Mouse (Mus musculus): Measurements from ENCODE around the gene Agbl1. TPM values are rescaled to one million over a fixed set of nuclear protein-coding genes. Genes with fewer than 3 reads are reported as not detected.

The Agbl1 gene
- polyA plus RNA-seq, 1 experiment from 2014 or later = not detected

- Histone ChIP-seq H3K36me3 (ENCODE audit: control insufficient read depth, insufficient read depth, low read length) (no peaks in the 10 kb centered on the region), H3K9ac (ENCODE audit: low read length) (no peak overlapping the region), H3K4me2 (replicated peaks; ENCODE audit: low read depth) (no peak overlapping the region), H3K4me1 (replicated peaks; ENCODE audit: control insufficient read depth, insufficient read depth) (no peaks in the 10 kb centered on the region), H3K4me3 (ENCODE audit: low read depth, low read length) (no peak overlapping the region), H3K27me3 (ENCODE audit: control insufficient read depth, insufficient read depth, low read length) (no peaks in the 10 kb centered on the region), H3K27ac (replicated peaks) (no peak overlapping the region), H3K9me3 (ENCODE audit: control insufficient read depth, low read length) (no peaks in the 10 kb centered on the region)
- DNase-seq (ENCODE audit: low spot score) (no peak), ATAC-seq (ENCODE audit: low FRiP score, low TSS enrichment) (no peak)
- TF ChIP-seq EP300 (optimal IDR thresholded peaks at IDR 0.05) (no peak), CTCF (IDR thresholded peaks at IDR 0.05; ENCODE audit: low read depth) (no peak)
- 56% methylated on average over 6 of the region's 6 CpGs for WGBS
Observed at GRCm38 (mm10) chr7:76474233-76474632, 244.5 kb downstream of the Agbl1 start.

- H3K4me3 ChIP-seq (ENCODE audit: low read depth, low read length) = no peak overlapping the region
- no peak for ATAC-seq (ENCODE audit: low FRiP score, low TSS enrichment)
- H3K36me3 ChIP-seq (ENCODE audit: control insufficient read depth, insufficient read depth, low read length) = no peaks in the 10 kb centered on the region
- TF ChIP-seq EP300 (optimal IDR thresholded peaks at IDR 0.05) = no peak
- TF ChIP-seq CTCF (IDR thresholded peaks at IDR 0.05; ENCODE audit: low read depth) = no peak
- H3K9me3 ChIP-seq (ENCODE audit: control insufficient read depth, low read length) = no peaks in the 10 kb centered on the region
- no peak overlapping the region for H3K9ac ChIP-seq (ENCODE audit: low read length)
- no peaks in the 10 kb centered on the region for H3K27me3 ChIP-seq (ENCODE audit: control insufficient read depth, insufficient read depth, low read length)
- WGBS = 72% methylated on average over 2 of the region's 2 CpGs
- DNase-seq (ENCODE audit: low spot score) = no peak
- H3K4me2 ChIP-seq (replicated peaks; ENCODE audit: low read depth) = no peak overlapping the region
- H3K4me1 ChIP-seq (replicated peaks; ENCODE audit: control insufficient read depth, insufficient read depth) = no peaks in the 10 kb centered on the region
- H3K27ac ChIP-seq (replicated peaks) = no peak overlapping the region
Observed at GRCm38 (mm10) chr7:76485546-76485945, 255.9 kb downstream of the Agbl1 start.

- DNase-seq (ENCODE audit: low spot score) (no peak), ATAC-seq (ENCODE audit: low FRiP score, low TSS enrichment) (no peak)
- Histone ChIP-seq H3K27ac (replicated peaks) (no peak overlapping the region), H3K4me1 (replicated peaks; ENCODE audit: control insufficient read depth, insufficient read depth) (no peaks in the 10 kb centered on the region), H3K4me3 (ENCODE audit: low read depth, low read length) (no peak overlapping the region), H3K4me2 (replicated peaks; ENCODE audit: low read depth) (no peak overlapping the region), H3K36me3 (ENCODE audit: control insufficient read depth, insufficient read depth, low read length) (no peaks in the 10 kb centered on the region), H3K9ac (ENCODE audit: low read length) (no peak overlapping the region), H3K27me3 (ENCODE audit: control insufficient read depth, insufficient read depth, low read length) (no peaks in the 10 kb centered on the region), H3K9me3 (ENCODE audit: control insufficient read depth, low read length) (no peaks in the 10 kb centered on the region)
- no peak for TF ChIP-seq CTCF (IDR thresholded peaks at IDR 0.05; ENCODE audit: low read depth)
- no peak for TF ChIP-seq EP300 (optimal IDR thresholded peaks at IDR 0.05)
- 60% methylated on average over 5 of the region's 5 CpGs for WGBS
Observed at GRCm38 (mm10) chr7:76487519-76487918, 257.8 kb downstream of the Agbl1 start.

DNA sequence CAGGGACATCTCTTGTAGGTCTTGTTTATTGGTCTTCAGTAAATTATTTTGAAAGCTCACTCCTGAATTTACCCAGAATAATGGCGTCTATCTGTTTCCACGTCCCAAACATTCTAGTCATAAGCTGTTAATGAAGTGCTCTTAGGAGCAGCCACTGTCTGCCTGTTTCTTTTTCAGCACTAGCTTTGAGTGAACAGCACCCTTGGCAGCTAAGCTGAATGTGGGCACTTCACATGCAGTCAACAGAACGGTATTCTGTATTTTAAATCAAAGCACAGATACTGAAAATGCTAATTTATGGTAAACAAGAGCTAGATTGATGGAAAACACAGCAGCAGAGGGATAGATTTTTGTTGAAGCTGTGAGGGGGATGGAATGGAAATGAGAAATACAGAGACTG, 294.6 kb downstream of the Agbl1 start:
- DNase-seq (ENCODE audit: low spot score) (no peak), ATAC-seq (ENCODE audit: low FRiP score, low TSS enrichment) (no peak)
- H3K36me3 ChIP-seq (ENCODE audit: control insufficient read depth, insufficient read depth, low read length) = no peaks in the 10 kb centered on the region
- H3K27me3 ChIP-seq (ENCODE audit: control insufficient read depth, insufficient read depth, low read length) = no peaks in the 10 kb centered on the region
- no peak overlapping the region for H3K4me2 ChIP-seq (replicated peaks; ENCODE audit: low read depth)
- H3K9ac ChIP-seq (ENCODE audit: low read length) = no peak overlapping the region
- H3K4me1 ChIP-seq (replicated peaks; ENCODE audit: control insufficient read depth, insufficient read depth) = no peaks in the 10 kb centered on the region
- no peaks in the 10 kb centered on the region for H3K9me3 ChIP-seq (ENCODE audit: control insufficient read depth, low read length)
- WGBS = 33% methylated on average over 3 of the region's 3 CpGs
- H3K4me3 ChIP-seq (ENCODE audit: low read depth, low read length) = no peak overlapping the region
- TF ChIP-seq EP300 (optimal IDR thresholded peaks at IDR 0.05) (no peak), CTCF (IDR thresholded peaks at IDR 0.05; ENCODE audit: low read depth) (no peak)
- H3K27ac ChIP-seq (replicated peaks) = no peak overlapping the region

GRCm38 (mm10) chr7:76546456-76546855, 316.8 kb downstream of the Agbl1 start:
- no peak overlapping the region for H3K4me3 ChIP-seq (ENCODE audit: low read depth, low read length)
- WGBS = 41% methylated on average over 2 of the region's 2 CpGs
- H3K9me3 ChIP-seq (ENCODE audit: control insufficient read depth, low read length) = no peaks in the 10 kb centered on the region
- no peaks in the 10 kb centered on the region for H3K27me3 ChIP-seq (ENCODE audit: control insufficient read depth, insufficient read depth, low read length)
- no peaks in the 10 kb centered on the region for H3K36me3 ChIP-seq (ENCODE audit: control insufficient read depth, insufficient read depth, low read length)
- no peak for TF ChIP-seq EP300 (optimal IDR thresholded peaks at IDR 0.05)
- no peak for TF ChIP-seq CTCF (IDR thresholded peaks at IDR 0.05; ENCODE audit: low read depth)
- H3K27ac ChIP-seq (replicated peaks) = no peak overlapping the region
- ATAC-seq (ENCODE audit: low FRiP score, low TSS enrichment) (no peak), DNase-seq (ENCODE audit: low spot score) (no peak)
- no peak overlapping the region for H3K4me2 ChIP-seq (replicated peaks; ENCODE audit: low read depth)
- no peaks in the 10 kb centered on the region for H3K4me1 ChIP-seq (replicated peaks; ENCODE audit: control insufficient read depth, insufficient read depth)
- no peak overlapping the region for H3K9ac ChIP-seq (ENCODE audit: low read length)

DNA sequence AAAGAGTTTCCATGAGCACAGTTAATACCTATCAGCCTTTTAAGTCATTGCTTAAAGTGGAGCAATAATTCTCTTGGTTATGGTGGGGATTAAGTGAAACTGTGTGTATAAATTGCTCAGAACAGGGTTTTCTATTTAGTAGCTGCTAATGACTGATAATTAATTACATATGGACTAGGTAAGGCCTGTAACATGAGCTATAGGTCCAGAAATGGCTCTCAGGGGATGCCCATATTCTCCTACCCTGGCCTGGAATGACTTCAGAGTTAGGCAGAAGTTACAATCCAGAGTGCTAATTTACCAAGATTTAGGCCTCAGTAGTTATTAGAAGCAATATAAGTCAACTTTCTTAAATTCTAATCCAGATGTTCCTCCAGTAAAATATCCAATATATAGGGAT, 317.6 kb downstream of the Agbl1 start:
- no peaks in the 10 kb centered on the region for H3K27me3 ChIP-seq (ENCODE audit: control insufficient read depth, insufficient read depth, low read length)
- no peak overlapping the region for H3K4me3 ChIP-seq (ENCODE audit: low read depth, low read length)
- no peaks in the 10 kb centered on the region for H3K9me3 ChIP-seq (ENCODE audit: control insufficient read depth, low read length)
- no peak overlapping the region for H3K4me2 ChIP-seq (replicated peaks; ENCODE audit: low read depth)
- no peaks in the 10 kb centered on the region for H3K36me3 ChIP-seq (ENCODE audit: control insufficient read depth, insufficient read depth, low read length)
- H3K9ac ChIP-seq (ENCODE audit: low read length) = no peak overlapping the region
- TF ChIP-seq CTCF (IDR thresholded peaks at IDR 0.05; ENCODE audit: low read depth) (no peak), EP300 (optimal IDR thresholded peaks at IDR 0.05) (no peak)
- ATAC-seq (ENCODE audit: low FRiP score, low TSS enrichment) (no peak), DNase-seq (ENCODE audit: low spot score) (no peak)
- H3K27ac ChIP-seq (replicated peaks) = no peak overlapping the region
- no peaks in the 10 kb centered on the region for H3K4me1 ChIP-seq (replicated peaks; ENCODE audit: control insufficient read depth, insufficient read depth)
